Mouse (Mus musculus): Measurements from ENCODE around the gene Crim1.

Gene Crim1

GRCm38 (mm10) chr17:78280991-78281712 is 81.1 kb downstream of the Crim1 start:
- no peak for DNase-seq (ENCODE audit: inconsistent age in 2 of 2, low spot score in 1 of 2)

GRCm38 (mm10) chr17:78283271-78283992 is 83.4 kb downstream of the Crim1 start:
- DNase-seq (ENCODE audit: inconsistent age in 2 of 2, low spot score in 1 of 2): no peak

- DNase-seq (ENCODE audit: inconsistent age in 2 of 2, low spot score in 1 of 2): no peak
Observed at GRCm38 (mm10) chr17:78286021-78286420, 86.0 kb downstream of the Crim1 start.

GRCm38 (mm10) chr17:78287391-78287790 is 87.3 kb downstream of the Crim1 start:
- DNase-seq (ENCODE audit: inconsistent age in 2 of 2, low spot score in 1 of 2): no peak

GRCm38 (mm10) chr17:78290153-78290876 is 90.3 kb downstream of the Crim1 start:
- no peak for DNase-seq (ENCODE audit: inconsistent age in 2 of 2, low spot score in 1 of 2)

- DNase-seq (ENCODE audit: inconsistent age in 2 of 2, low spot score in 1 of 2): no peak
Observed at GRCm38 (mm10) chr17:78291030-78291429, 91.0 kb downstream of the Crim1 start.

GRCm38 (mm10) chr17:78292301-78292700 is 92.3 kb downstream of the Crim1 start:
- no peak for DNase-seq (ENCODE audit: inconsistent age in 2 of 2, low spot score in 1 of 2)

GRCm38 (mm10) chr17:78292827-78293488 is 92.9 kb downstream of the Crim1 start:
- DNase-seq (ENCODE audit: inconsistent age in 2 of 2, low spot score in 1 of 2): no peak

GRCm38 (mm10) chr17:78295979-78296378 is 95.9 kb downstream of the Crim1 start:
- DNase-seq (ENCODE audit: inconsistent age in 2 of 2, low spot score in 1 of 2): no peak

GRCm38 (mm10) chr17:78298140-78298539 is 98.1 kb downstream of the Crim1 start:
- peak in 1 of 2 experiments; percentile 44 for DNase-seq (ENCODE audit: inconsistent age in 2 of 2, low spot score in 1 of 2)

GRCm38 (mm10) chr17:78298967-78299540 is 99.0 kb downstream of the Crim1 start:
- DNase-seq (ENCODE audit: inconsistent age in 2 of 2, low spot score in 1 of 2): no peak

GRCm38 (mm10) chr17:78303053-78303452 is 103.0 kb downstream of the Crim1 start:
- DNase-seq (ENCODE audit: inconsistent age in 2 of 2, low spot score in 1 of 2): no peak

GRCm38 (mm10) chr17:78304059-78304458 is 104.0 kb downstream of the Crim1 start:
- no peak for DNase-seq (ENCODE audit: inconsistent age in 2 of 2, low spot score in 1 of 2)

- no peak for DNase-seq (ENCODE audit: inconsistent age in 2 of 2, low spot score in 1 of 2)
Observed at GRCm38 (mm10) chr17:78306434-78306833, 106.4 kb downstream of the Crim1 start.

- no peak for DNase-seq (ENCODE audit: inconsistent age in 2 of 2, low spot score in 1 of 2)
Observed at GRCm38 (mm10) chr17:78308221-78308620, 108.2 kb downstream of the Crim1 start.

- no peak for DNase-seq (ENCODE audit: inconsistent age in 2 of 2, low spot score in 1 of 2)
Observed at GRCm38 (mm10) chr17:78313006-78313405, 113.0 kb downstream of the Crim1 start.

- DNase-seq (ENCODE audit: inconsistent age in 2 of 2, low spot score in 1 of 2): no peak
Observed at GRCm38 (mm10) chr17:78313612-78314011, 113.6 kb downstream of the Crim1 start.

- no peak for DNase-seq (ENCODE audit: inconsistent age in 2 of 2, low spot score in 1 of 2)
Observed at GRCm38 (mm10) chr17:78315659-78316058, 115.6 kb downstream of the Crim1 start.

GRCm38 (mm10) chr17:78317381-78317780 is 117.3 kb downstream of the Crim1 start:
- DNase-seq (ENCODE audit: inconsistent age in 2 of 2, low spot score in 1 of 2): no peak

GRCm38 (mm10) chr17:78318810-78319209 is 118.8 kb downstream of the Crim1 start:
- DNase-seq (ENCODE audit: inconsistent age in 2 of 2, low spot score in 1 of 2): no peak

All from adrenal gland, adult (tissue).